Mouse (Mus musculus): ENCODE measurements at regions not wholly inside any gene's neighbourhood (a gene's known extent, or its start where the extent isn't known, plus 50 kb on each side); places are given as distances from the start of the nearest gene placed in this dataset.
"Not testable (repeated sequence)": the region's sequence is repeated elsewhere in the genome, so short reads cannot be mapped to it uniquely, and the experiment has no call there.

GRCm38 (mm10) chr15:32749971-32750370, 505.4 kb downstream of the Sema5a start:
- DNase-seq (ENCODE audit: low spot score in 2 of 2): no peak

- DNase-seq (ENCODE audit: low spot score in 2 of 2): no peak
Observed at GRCm38 (mm10) chr15:32751991-32752390, 507.4 kb downstream of the Sema5a start.

- no peak for DNase-seq (ENCODE audit: low spot score in 2 of 2)
Observed at GRCm38 (mm10) chr15:32760141-32760540, 515.5 kb downstream of the Sema5a start.

GRCm38 (mm10) chr15:32766011-32766701, 521.5 kb downstream of the Sema5a start:
- DNase-seq (ENCODE audit: low spot score in 2 of 2): peak in 1 of 2 experiments; percentile 3

GRCm38 (mm10) chr15:32766746-32767471, 522.3 kb downstream of the Sema5a start:
- no peak for DNase-seq (ENCODE audit: low spot score in 2 of 2)

- DNase-seq (ENCODE audit: low spot score in 2 of 2): not testable (repeated sequence)
Observed at GRCm38 (mm10) chr15:32778226-32778598, 533.6 kb downstream of the Sema5a start.

- DNase-seq (ENCODE audit: low spot score in 2 of 2): peak; percentile 54 to 55
Observed at GRCm38 (mm10) chr15:32778599-32779273, 534.1 kb downstream of the Sema5a start.

- DNase-seq (ENCODE audit: low spot score in 2 of 2): not testable (repeated sequence)
Observed at GRCm38 (mm10) chr15:32779274-32779615, 534.6 kb downstream of the Sema5a start.

GRCm38 (mm10) chr15:32781609-32782008, 537.0 kb downstream of the Sema5a start:
- not testable (repeated sequence) for DNase-seq (ENCODE audit: low spot score in 2 of 2)

GRCm38 (mm10) chr15:32799222-32799621, 554.6 kb downstream of the Sema5a start:
- no peak for DNase-seq (ENCODE audit: low spot score in 2 of 2)

- DNase-seq (ENCODE audit: low spot score in 2 of 2): no peak
Observed at GRCm38 (mm10) chr15:32810849-32811632, 566.4 kb downstream of the Sema5a start.

- DNase-seq (ENCODE audit: low spot score in 2 of 2): no peak
Observed at GRCm38 (mm10) chr15:32839966-32840365, 595.4 kb downstream of the Sema5a start.

Measured in adrenal gland, adult 18-20 months (tissue).